Mouse (Mus musculus) kidney, postnatal 0 days (tissue): ENCODE results near the gene Itga1. TPM values are rescaled to one million over a fixed set of nuclear protein-coding genes. Genes with fewer than 3 reads are reported as not detected.
A peak's percentile ranks its signal among the peaks of the same experiment; 100 is the strongest.

Source experiments
- ATAC-seq: fragments of 200-750 bp; cut with Nextera tagmentation; replicated peaks from 2 replicates; pipeline ENCODE4 v1.8.0; 2017; ENCODE audit warnings: low read depth, moderate number of reproducible peaks, moderate TSS enrichment, moderate library complexity; ENCODE audit not compliant: low FRiP score
- DNase-seq: peaks from one replicate; pipeline ENCODE4 v3.0.0-alpha.2; 2016; ENCODE audit warnings: low spot score
- H3K27ac ChIP-seq: fragments of 300-500 bp; sonication (generic); 2 replicates; pipeline ENCODE4 v1.5.1; 2014; ENCODE audit warnings: mild to moderate bottlenecking
- H3K27me3 ChIP-seq: fragments of 300-500 bp; sonication (generic); 2 replicates; pipeline ENCODE4 v1.6.1; 2014; ENCODE audit warnings: low read length, mixed read lengths; ENCODE audit not compliant: insufficient read depth
- H3K36me3 ChIP-seq: fragments of 300-500 bp; sonication (generic); 2 replicates; pipeline ENCODE4 v1.6.1; 2014; ENCODE audit warnings: low read length, mixed read lengths; ENCODE audit not compliant: insufficient read depth
- H3K4me1 ChIP-seq: fragments of 300-500 bp; sonication (generic); replicated peaks from 2 replicates; pipeline ENCODE4 v1.6.1; 2014; ENCODE audit warnings: antibody characterized with exemption, low read length, mixed read lengths; ENCODE audit not compliant: insufficient read depth
- H3K4me2 ChIP-seq: fragments of 300-500 bp; sonication (generic); 2 replicates; pipeline ENCODE4 v1.6.1; 2014; ENCODE audit warnings: mild to moderate bottlenecking, low read length, moderate library complexity, mixed read lengths
- H3K4me3 ChIP-seq: fragments of 300-500 bp; sonication (generic); replicated peaks from 2 replicates; pipeline ENCODE4 v1.5.1; 2014; ENCODE audit warnings: low read depth, low read length
- H3K9ac ChIP-seq: fragments of 300-500 bp; sonication (generic); 2 replicates; pipeline ENCODE4 v1.6.1; 2014; ENCODE audit warnings: low read depth, low read length
- H3K9me3 ChIP-seq: fragments of 300-500 bp; sonication (generic); replicated peaks from 2 replicates; pipeline ENCODE4 v1.6.1; 2016; ENCODE audit warnings: low read length, inconsistent platforms, mixed read lengths
- CTCF ChIP-seq: IDR thresholded peaks from 2 replicates; pipeline ENCODE4 v1.5.1; 2016; ENCODE audit warnings: antibody characterized with exemption, low read depth, mild to moderate bottlenecking, moderate library complexity
- WGBS: fragments of 180-500 bp; shearing (Covaris S2); extraction: QIAGEN DNeasy Blood & Tissue Kit; methylation state at CpG from one replicate; pipeline ENCODE4 v1.1.7; 2014; 5-methylcytosine and 5-hydroxymethylcytosine counted together
- polyA plus RNA-seq: library from polyadenylated mRNA; unstranded; fragments of >200 nt; fragmentation: Nextera tagmentation; extraction: Ambion mirVana; gene quantifications from 2 replicates; pipeline ENCODE4 v1.2.1, GENCODE M21; 2015

Gene Itga1
- polyA plus RNA-seq, 1 experiment from 2014 or later = 27.1 TPM

DNA sequence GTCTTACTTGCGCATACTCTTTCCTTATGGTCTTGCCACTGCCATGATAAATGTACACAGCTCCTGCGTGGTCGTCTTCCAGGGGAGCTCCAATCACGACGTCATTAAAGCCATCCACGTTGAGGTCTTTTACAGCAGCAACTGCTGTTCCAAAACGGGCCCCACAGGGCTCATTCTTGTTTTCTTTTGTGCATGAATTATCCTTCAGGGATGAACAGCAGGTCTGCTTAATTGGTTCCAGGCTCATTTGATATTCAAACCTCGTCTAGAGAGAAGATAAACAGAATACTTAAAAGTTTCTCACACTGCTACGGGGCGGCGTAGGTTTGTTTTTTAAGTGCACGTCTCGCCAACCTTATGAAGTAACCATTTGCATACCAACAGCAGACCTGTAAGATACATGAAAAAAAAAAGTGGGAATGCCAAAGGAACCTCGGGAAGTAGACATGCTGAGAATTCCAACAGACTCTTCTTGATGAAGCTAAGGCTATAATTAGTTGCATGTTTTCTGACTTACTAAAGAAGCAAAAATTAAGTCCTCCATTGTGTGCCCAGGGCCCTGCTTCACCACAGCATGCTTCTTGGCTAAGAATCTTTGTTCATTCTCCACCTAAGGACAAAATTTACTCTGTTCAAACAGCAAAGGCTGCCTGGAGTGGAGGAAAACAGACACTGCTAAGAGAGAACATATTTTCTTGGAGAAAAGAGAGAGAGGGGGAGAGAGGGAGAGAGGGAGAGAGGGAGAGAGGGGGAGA, 109.3 kb downstream of the Itga1 start:
- Histone ChIP-seq H3K4me2 (no peak overlapping the region), H3K4me1 (no peaks in the 10 kb centered on the region), H3K4me3 (no peak overlapping the region), H3K9ac (no peak overlapping the region), H3K27ac (no peak overlapping the region), H3K36me3 (0 out of 2 replicates have a peak, but pooled peaks cover 3% of the 10 kb centered on the region), H3K27me3 (no peaks in the 10 kb centered on the region), H3K9me3 (no peaks in the 10 kb centered on the region)
- TF ChIP-seq CTCF = no peak
- ATAC-seq (no peak), DNase-seq (no peak)
- 51% methylated on average over 14 of the region's 14 CpGs for WGBS

DNA sequence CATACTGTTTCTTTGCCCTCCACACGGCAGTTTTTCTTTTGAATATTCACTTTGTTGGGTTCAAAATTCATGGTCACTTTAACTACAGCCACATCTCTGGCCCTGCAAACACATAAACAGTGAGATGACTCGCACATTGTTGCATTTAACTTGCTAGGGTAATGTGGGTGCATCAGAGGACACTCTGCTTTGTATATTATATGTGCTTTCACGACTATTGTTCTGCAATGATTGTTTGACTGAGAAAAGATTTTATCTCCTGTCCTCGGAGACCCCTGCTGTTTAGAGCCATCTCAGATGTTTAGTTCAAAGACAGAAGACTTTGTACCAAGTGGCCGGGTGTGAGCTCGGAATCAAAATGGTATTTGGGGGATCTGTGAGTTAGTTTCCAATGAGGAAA, 114.1 kb downstream of the Itga1 start:
- no peak overlapping the region for H3K9ac ChIP-seq
- no peak for TF ChIP-seq CTCF
- H3K9me3 ChIP-seq = no peaks in the 10 kb centered on the region
- no peak overlapping the region for H3K4me3 ChIP-seq
- H3K36me3 ChIP-seq = 0 out of 2 replicates have a peak, but pooled peaks cover 5% of the 10 kb centered on the region
- no peak overlapping the region for H3K4me2 ChIP-seq
- ATAC-seq (no peak), DNase-seq (no peak)
- no peaks in the 10 kb centered on the region for H3K27me3 ChIP-seq
- no peaks in the 10 kb centered on the region for H3K4me1 ChIP-seq
- H3K27ac ChIP-seq = no peak overlapping the region
- 55% methylated on average over 6 of the region's 6 CpGs for WGBS

- H3K36me3 ChIP-seq = 0 out of 2 replicates have a peak, but pooled peaks cover 7% of the 10 kb centered on the region
- WGBS = 16% methylated on average over 2 of the region's 2 CpGs
- H3K9me3 ChIP-seq = no peaks in the 10 kb centered on the region
- 0 out of 2 replicates have a peak, but pooled peaks have one; percentile 44 for ATAC-seq
- no peaks in the 10 kb centered on the region for H3K4me1 ChIP-seq
- DNase-seq = peak; percentile 70
- no peaks in the 10 kb centered on the region for H3K27me3 ChIP-seq
- H3K4me3 ChIP-seq = no peak overlapping the region
- H3K4me2 ChIP-seq = no peak overlapping the region
- TF ChIP-seq CTCF = peak; percentile 66
- H3K9ac ChIP-seq = no peak overlapping the region
- no peak overlapping the region for H3K27ac ChIP-seq
These were observed 114.6 kb downstream of the Itga1 start for GRCm38 (mm10) chr13:114987161-114987560.

DNA sequence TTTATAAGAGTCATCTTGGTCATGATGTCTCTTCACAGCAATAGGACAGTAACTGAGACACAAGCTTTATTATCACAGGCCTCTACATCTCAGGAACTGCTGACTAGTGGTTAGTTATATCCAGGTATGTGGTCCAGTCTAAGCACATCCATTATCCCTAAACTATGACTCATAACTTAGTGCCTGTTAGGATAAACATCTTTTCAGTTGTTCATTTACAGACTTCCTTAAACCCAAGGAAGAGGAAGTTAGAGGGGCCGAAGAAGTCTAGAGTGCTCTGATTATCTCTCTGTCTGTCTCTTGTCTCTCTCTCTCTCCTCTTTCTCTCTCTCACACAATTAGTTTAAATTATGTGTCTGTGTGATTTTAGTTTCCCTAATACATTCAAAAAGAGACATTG, 117.1 kb downstream of the Itga1 start:
- no peak overlapping the region for H3K4me3 ChIP-seq
- ATAC-seq = no peak
- H3K9me3 ChIP-seq = no peaks in the 10 kb centered on the region
- no peak overlapping the region for H3K27ac ChIP-seq
- no peak overlapping the region for H3K9ac ChIP-seq
- DNase-seq = no peak
- TF ChIP-seq CTCF = no peak
- H3K36me3 ChIP-seq = 0 out of 2 replicates have a peak, but pooled peaks cover 7% of the 10 kb centered on the region
- WGBS = 57% methylated on average over 1 of the region's 1 CpGs
- no peaks in the 10 kb centered on the region for H3K4me1 ChIP-seq
- no peaks in the 10 kb centered on the region for H3K27me3 ChIP-seq
- no peak overlapping the region for H3K4me2 ChIP-seq

DNA sequence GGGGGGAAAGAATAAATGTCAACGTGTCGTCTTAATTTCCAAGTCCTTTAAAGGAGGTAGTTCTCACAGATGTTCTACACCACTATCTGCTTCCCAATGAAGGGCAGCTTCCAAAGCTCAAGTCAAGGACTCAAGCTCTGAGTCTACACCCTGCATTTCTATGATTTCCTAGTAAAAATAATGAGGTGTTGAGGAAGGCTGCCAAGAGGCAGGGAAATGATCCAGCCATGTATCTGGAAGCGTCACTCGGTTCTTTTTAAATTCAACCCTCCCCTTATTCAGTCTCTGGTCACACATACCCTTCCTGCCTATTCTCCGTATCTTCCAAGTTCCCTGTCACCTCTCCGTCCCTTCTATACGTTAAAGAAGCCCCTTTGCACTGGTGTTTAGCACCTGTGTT, 118.6 kb downstream of the Itga1 start:
- no peak for ATAC-seq
- no peak for TF ChIP-seq CTCF
- no peak overlapping the region for H3K27ac ChIP-seq

GRCm38 (mm10) chr13:114980831-114981419, 120.8 kb downstream of the Itga1 start:
- WGBS = 55% methylated on average over 10 of the region's 10 CpGs
- no peaks in the 10 kb centered on the region for H3K4me1 ChIP-seq
- H3K9ac ChIP-seq = no peak overlapping the region
- H3K27ac ChIP-seq = no peak overlapping the region
- H3K4me3 ChIP-seq = no peak overlapping the region
- ATAC-seq = 0 out of 2 replicates have a peak, but pooled peaks have one; percentile 21
- 0 out of 2 replicates have a peak, but pooled peaks cover 7% of the 10 kb centered on the region for H3K36me3 ChIP-seq
- no peaks in the 10 kb centered on the region for H3K9me3 ChIP-seq
- H3K27me3 ChIP-seq = no peaks in the 10 kb centered on the region
- peak; percentile 62 for TF ChIP-seq CTCF
- no peak overlapping the region for H3K4me2 ChIP-seq
- DNase-seq = peak; percentile 52

More for the DNA sequence above, 118.6 kb downstream of the Itga1 start:
- no peak overlapping the region for H3K4me3 ChIP-seq
- 79% methylated on average over 7 of the region's 7 CpGs for WGBS
- H3K27me3 ChIP-seq = no peaks in the 10 kb centered on the region
- H3K4me1 ChIP-seq = no peaks in the 10 kb centered on the region
- H3K9me3 ChIP-seq = no peaks in the 10 kb centered on the region
- H3K4me2 ChIP-seq = no peak overlapping the region
- H3K9ac ChIP-seq = no peak overlapping the region
- H3K36me3 ChIP-seq = 0 out of 2 replicates have a peak, but pooled peaks cover 7% of the 10 kb centered on the region
- DNase-seq = no peak
